Mouse (Mus musculus): Measurements from ENCODE around the gene Foxo4. TPM values are rescaled to one million over a fixed set of nuclear protein-coding genes. Genes with fewer than 3 reads are reported as not detected.

Foxo4 gene
- polyA plus RNA-seq (2021; fragmentation: Nextera tagmentation) = 0.67 and 0.72 TPM in 2 replicates
- long read RNA-seq, experiment 1 = 0 reads
- long read RNA-seq, experiment 2 = 0 reads

DNA sequence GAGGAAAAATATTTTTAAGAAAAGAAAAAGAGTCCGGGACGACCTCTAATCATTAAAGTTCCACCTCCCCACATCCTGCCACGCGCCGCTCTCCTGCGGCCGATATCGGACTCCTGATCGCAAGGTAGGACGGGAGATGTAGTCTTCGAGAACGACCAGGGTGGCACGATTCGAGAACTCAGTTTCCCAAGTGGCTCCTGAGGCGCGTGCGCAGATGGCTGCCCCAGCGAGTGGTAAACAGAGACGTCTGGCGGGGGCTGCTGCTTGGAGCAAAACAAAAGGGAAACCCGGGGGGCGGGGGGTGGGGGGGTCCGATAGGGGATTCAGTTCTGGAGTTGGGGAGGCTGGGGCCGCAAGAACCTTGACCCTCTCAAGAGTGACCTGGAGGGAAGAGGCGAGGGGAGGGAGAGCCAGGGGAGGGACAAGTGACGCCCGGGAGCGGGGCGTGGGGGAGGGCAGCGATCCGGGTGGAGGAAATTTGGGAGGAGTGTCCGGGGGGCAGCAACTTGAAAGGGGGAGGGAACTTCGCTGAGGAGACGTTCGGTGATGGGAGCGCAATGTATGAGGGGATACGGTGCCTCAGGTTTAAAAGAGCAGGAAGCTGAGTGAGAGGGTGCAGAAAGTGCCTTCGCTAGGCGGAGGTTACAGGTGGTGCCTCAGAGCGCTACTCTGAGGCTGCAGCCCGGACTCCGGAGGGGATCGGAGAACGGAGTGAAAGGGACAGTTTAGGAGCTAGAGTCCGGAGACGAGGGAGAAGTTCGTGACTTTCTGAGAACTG lies at the start of gene Foxo4:
Gene Foxo4 (plus strand): TSS at position 577 of the 778 bp plus-strand sequence.

DNA sequence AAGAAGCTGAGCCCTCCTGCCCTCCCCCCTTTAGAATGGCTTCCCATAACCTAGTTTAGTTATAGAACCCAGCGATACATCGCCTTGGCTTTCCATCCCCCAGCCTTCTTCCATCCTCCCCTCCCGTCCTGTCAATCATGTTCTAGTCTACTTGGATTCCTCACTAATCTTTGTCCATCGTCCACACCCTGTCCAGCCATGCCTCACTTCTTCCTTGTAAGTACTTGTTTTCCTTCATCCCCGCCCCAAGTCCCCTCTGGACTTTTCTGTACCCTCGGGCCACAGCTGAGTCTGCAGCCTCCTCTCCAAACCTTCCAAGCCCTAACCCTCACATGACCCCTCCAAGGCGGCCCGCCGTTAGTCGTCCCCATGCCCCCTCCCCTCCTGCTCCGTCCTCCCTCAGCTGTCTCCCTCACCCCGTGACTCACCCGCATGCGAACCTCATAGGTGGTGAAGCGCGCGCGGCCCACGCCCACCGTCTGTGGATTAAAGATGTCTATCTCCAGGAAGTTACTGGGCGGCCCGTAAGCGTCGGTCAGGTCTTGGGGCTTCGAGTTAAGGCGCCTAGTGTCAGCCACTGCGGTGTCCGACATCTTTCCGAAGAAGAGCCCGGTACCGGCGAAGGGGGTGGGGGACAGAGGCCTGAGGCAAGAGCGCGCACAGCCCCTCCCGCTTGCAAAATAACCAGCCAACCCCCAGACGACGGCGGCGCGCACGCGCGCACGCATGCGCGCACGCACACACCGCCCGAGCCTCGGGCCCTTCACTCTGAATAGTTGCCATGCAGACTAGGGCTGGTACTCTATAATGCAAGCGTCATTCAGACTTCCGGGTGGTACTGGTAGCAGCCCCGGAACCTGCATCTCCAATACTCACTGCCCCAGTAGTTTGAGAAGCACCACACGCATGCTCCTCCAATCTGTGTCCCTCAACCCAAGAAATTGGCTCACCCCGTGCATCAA lies 32.2 kb upstream of the Foxo4 start, which contains the start of gene Snx12:
Gene Snx12 (minus strand): TSS at position 730 of the 962 bp plus-strand sequence.

DNA sequence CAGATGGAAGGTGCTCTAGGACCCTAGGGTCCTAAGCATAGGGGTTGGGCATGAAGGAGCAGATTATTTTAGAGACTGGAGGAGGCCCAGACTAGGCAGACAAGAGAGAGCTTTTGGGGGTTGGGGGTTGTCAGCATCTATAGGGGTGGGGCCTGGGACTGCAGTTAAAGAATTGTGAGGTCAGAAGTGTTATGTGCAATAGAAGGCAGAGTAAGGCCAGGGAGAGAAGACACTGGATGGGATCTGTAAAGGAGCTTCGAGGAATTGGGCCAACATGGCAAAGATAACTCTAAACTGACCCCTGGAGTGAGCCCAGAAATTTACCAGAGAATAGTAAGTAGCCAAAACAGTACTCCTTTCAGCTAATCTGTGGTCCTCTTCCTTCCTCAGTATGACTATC lies 9.6 kb downstream of the Foxo4 start, which contains the start of gene Gm614:
Gene Gm614 (minus strand): TSS at position 101 of the 400 bp plus-strand sequence.

DNA sequence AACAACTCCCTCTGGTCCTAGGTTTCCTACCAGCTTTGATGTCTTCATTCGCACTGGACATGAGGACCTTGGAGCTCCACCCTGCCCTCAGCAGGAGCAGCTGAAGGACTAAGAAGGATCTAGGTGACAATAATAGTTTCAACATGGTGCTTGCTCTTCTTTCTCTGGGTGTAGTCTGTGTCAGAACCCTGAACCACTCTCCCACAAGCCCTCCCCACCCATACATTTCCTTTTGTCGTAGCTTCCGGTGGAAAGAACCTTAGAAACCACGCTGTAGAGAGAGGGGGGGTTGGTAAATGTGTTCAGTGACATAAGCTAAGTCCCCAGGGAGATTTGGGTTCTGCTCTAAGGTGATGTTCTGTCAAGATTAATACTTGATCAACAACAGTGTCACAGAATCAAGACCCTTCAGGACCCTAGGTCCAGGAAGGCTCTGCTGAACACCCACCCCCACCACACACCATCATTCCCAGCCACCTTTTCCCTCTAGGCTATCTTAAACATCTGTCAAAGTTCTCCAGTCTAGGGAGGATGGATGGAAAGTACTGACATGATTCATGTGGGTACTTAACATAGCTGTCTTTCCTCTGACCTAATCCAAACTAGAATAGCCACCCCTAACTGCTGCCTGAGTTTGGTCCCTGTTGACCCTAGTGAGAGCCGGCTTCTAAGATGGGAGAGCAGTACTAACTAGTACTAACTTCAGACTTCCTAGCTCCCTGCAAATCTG lies 13.9 kb downstream of the Foxo4 start, which contains the start of gene Il2rg:
Gene Il2rg (minus strand): TSS at position 231 of the 730 bp plus-strand sequence.

DNA sequence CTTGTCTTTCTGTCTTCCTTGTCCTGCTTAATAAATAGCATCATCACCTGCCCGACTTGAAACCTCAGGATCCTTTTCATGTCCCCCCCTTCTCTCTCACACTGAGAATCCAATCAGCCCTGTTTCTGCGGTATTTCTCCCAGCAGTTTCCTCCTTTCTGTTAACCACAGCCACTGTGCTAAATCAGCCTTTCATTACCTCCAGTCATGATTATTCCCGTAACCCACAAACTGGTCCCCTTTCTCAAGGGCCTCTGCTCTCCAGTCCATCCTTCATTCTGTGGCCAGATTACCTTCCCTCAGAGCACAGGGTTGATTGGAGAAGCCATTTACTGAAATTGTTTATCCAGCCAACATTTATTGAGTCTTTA lies 14.4 kb downstream of the Foxo4 start, which contains the start of gene Gm20489:
Gene Gm20489 (minus strand): TSS at position 269 of the 370 bp plus-strand sequence.

DNA sequence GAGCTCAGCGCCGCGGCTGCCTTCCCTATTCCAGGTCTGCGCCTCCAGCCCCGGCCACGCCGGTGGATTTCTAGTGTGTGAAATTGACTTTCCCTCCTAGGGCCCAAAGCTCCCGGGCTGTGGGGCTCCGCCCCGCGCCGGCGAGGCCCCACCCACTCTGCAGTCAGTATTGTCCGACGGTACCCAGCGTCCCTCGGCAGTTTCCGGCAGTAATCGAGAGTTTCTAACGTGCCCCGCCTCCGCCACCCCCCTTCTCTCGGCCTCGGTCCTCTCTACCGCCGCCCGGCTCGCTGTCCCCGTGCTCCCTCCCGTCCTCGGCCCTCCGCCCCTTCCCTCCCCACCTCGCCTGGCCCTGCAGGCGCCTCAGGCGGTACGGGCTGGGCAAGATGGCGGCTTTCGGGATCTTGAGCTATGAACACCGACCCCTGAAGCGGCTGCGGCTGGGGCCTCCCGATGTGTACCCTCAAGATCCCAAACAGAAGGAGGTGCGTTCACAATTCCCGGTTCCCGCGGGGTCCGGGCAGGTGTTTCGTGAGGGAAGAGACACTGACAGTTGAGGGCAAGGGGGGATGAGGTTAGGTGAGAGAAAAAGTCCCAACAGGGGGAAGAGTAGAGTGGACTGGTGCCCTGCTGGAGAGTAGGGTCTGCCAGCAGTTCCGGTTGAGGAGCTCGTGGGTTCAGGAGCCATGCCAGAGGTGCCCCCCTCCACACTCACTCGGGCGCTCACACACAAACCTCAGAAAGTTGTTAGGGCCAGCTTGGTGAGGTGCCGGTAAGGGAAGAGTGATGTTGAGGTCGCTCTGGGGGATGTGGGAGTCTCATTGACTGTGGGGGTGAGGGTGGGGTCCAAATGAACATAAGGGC lies 19.8 kb downstream of the Foxo4 start, which contains the start of gene Med12:
Gene Med12 (plus strand): TSS at position 156 of the 864 bp plus-strand sequence.

DNA sequence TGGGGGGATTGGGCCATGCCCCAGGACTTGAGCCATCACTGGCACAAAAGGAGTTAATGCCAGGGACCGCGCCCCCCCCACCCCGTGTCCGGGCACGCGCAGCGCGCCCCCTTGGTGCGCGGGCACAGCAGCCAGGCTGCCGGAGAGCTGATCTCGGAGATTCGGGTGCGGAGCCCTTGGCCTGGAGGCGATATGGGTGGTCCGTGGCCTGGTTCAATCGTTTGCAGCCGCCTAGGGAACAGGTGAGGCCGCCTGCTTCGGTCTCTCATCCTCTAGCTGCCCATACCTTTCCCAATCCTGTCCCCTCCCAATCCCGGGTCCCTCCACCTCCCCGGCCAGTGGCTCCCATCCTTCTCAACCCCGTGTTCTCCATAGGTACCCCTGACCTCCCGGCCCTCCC lies 44.7 kb downstream of the Foxo4 start, which contains the start of gene Nlgn3:
Gene Nlgn3 (plus strand): TSS at position 114 of the 400 bp plus-strand sequence.

Other genes starting within 250 kb of the Foxo4 start
- gene Tex11, start 194.9 kb upstream of the Foxo4 start, polyA plus RNA-seq (2021; fragmentation: Nextera tagmentation) = 0.16 and 0.35 TPM in 2 replicates
- 7.5 and 8.6 TPM in 2 replicates for gene Slc7a3, start 168.5 kb upstream of the Foxo4 start, polyA plus RNA-seq (2021; fragmentation: Nextera tagmentation)
- 37.4 and 39.0 TPM in 2 replicates for gene Snx12, start 32.0 kb upstream of the Foxo4 start, polyA plus RNA-seq (2021; fragmentation: Nextera tagmentation)
- gene Gm614, start 9.5 kb downstream of the Foxo4 start, polyA plus RNA-seq (2021; fragmentation: Nextera tagmentation) = not detected in 2 replicates
- gene Il2rg, start 13.7 kb downstream of the Foxo4 start, polyA plus RNA-seq (2021; fragmentation: Nextera tagmentation) = 1.4 and 1.9 TPM in 2 replicates
- not detected in 2 replicates for gene Gm20489, start 14.5 kb downstream of the Foxo4 start, polyA plus RNA-seq (2021; fragmentation: Nextera tagmentation)
- 2.6 and 2.9 TPM in 2 replicates for gene Med12, start 19.5 kb downstream of the Foxo4 start, polyA plus RNA-seq (2021; fragmentation: Nextera tagmentation)
- gene Nlgn3, start 44.6 kb downstream of the Foxo4 start, polyA plus RNA-seq (2021; fragmentation: Nextera tagmentation) = 112 and 129 TPM in 2 replicates
- 24.4 TPM in 2 replicates for gene Gjb1, start 121.8 kb downstream of the Foxo4 start, polyA plus RNA-seq (2021; fragmentation: Nextera tagmentation)
- gene Zmym3, start 166.3 kb downstream of the Foxo4 start, polyA plus RNA-seq (2021; fragmentation: Nextera tagmentation) = 19.8 and 27.6 TPM in 2 replicates
- gene Nono, start 174.8 kb downstream of the Foxo4 start, polyA plus RNA-seq (2021; fragmentation: Nextera tagmentation) = 87.1 and 92.9 TPM in 2 replicates
- not detected in 2 replicates for gene Itgb1bp2, start 194.6 kb downstream of the Foxo4 start, polyA plus RNA-seq (2021; fragmentation: Nextera tagmentation)